Mouse (Mus musculus) frontal cortex, postnatal 25 days (tissue): ENCODE measurements around the gene Ccnb1.
A peak's percentile ranks its signal among the peaks of the same experiment; 100 is the strongest.
"Not testable (repeated sequence)": the region's sequence is repeated elsewhere in the genome, so short reads cannot be mapped to it uniquely, and the experiment has no call there.

Experiments used
- DNase-seq, 2 experiments: peaks; one replicate each; pipeline ENCODE4 v3.0.0; 2022; ENCODE audit warnings: low spot score in 2 of 2

The Ccnb1 gene

GRCm38 (mm10) chr13:100774704-100775103, 11.7 kb downstream of the Ccnb1 start:
- no peak for DNase-seq

GRCm38 (mm10) chr13:100755329-100755728, 31.0 kb downstream of the Ccnb1 start:
- DNase-seq: no peak

GRCm38 (mm10) chr13:100754186-100754585, 32.2 kb downstream of the Ccnb1 start:
- DNase-seq: no peak

- DNase-seq: no peak
Measured at GRCm38 (mm10) chr13:100753011-100753410, 33.4 kb downstream of the Ccnb1 start.

GRCm38 (mm10) chr13:100752529-100752928, 33.8 kb downstream of the Ccnb1 start:
- DNase-seq: no peak

- no peak for DNase-seq
Measured at GRCm38 (mm10) chr13:100751402-100751801, 35.0 kb downstream of the Ccnb1 start.

GRCm38 (mm10) chr13:100750799-100751198, 35.6 kb downstream of the Ccnb1 start:
- DNase-seq: no peak

GRCm38 (mm10) chr13:100748638-100749037, 37.7 kb downstream of the Ccnb1 start:
- no peak for DNase-seq

- DNase-seq: peak in 1 of 2 experiments; percentile 28
Measured at GRCm38 (mm10) chr13:100746090-100746489, 40.3 kb downstream of the Ccnb1 start.

GRCm38 (mm10) chr13:100744036-100744744, 42.2 kb downstream of the Ccnb1 start, which contains the start of gene Mrps36:
Gene Mrps36, minus strand, starts transcription at chr13:100744659.
- DNase-seq: peak; percentile 79 to 85

- DNase-seq: no peak
Measured at GRCm38 (mm10) chr13:100743346-100744035, 42.9 kb downstream of the Ccnb1 start.

GRCm38 (mm10) chr13:100742831-100743230, 43.5 kb downstream of the Ccnb1 start:
- no peak for DNase-seq

GRCm38 (mm10) chr13:100732756-100733155, 53.6 kb downstream of the Ccnb1 start:
- no peak for DNase-seq

GRCm38 (mm10) chr13:100731462-100732046, 54.8 kb downstream of the Ccnb1 start:
- not testable (repeated sequence) for DNase-seq

- peak; percentile 83 to 88 for DNase-seq
Measured at GRCm38 (mm10) chr13:100730861-100731176, 55.6 kb downstream of the Ccnb1 start, which contains the start of gene Cdk7. Gene Cdk7, minus strand, starts transcription at chr13:100730939.

GRCm38 (mm10) chr13:100730153-100730860, 56.1 kb downstream of the Ccnb1 start:
- no peak for DNase-seq
